Mouse (Mus musculus) hindbrain, embryonic 12.5 days (tissue): ENCODE measurements around the gene Sh2d6. TPM values are rescaled to one million over a fixed set of nuclear protein-coding genes. Genes with fewer than 3 reads are reported as not detected.
"Not testable (repeated sequence)": the region's sequence is repeated elsewhere in the genome, so short reads cannot be mapped to it uniquely, and the experiment has no call there.

Experiments used
- ATAC-seq: fragments of 200-750 bp; cut with Nextera tagmentation; 2 replicates; pipeline ENCODE4 v1.8.0; 2017; ENCODE audit warnings: moderate TSS enrichment; ENCODE audit not compliant: low FRiP score
- H3K27ac ChIP-seq: fragments of 300-500 bp; sonication (generic); 2 replicates; pipeline ENCODE4 v1.5.1; 2016; ENCODE audit warnings: mild to moderate bottlenecking
- H3K27me3 ChIP-seq: fragments of 300-500 bp; sonication (generic); 2 replicates; pipeline ENCODE4 v1.6.1; 2016; ENCODE audit warnings: mild to moderate bottlenecking
- H3K36me3 ChIP-seq: fragments of 300-500 bp; sonication (generic); 2 replicates; pipeline ENCODE4 v1.6.1; 2016; ENCODE audit warnings: mild to moderate bottlenecking
- H3K4me1 ChIP-seq: fragments of 300-500 bp; sonication (generic); 2 replicates; pipeline ENCODE4 v1.6.1; 2016
- H3K4me2 ChIP-seq: fragments of 300-500 bp; sonication (generic); replicated peaks from 2 replicates; pipeline ENCODE4 v1.6.1; 2016; ENCODE audit warnings: mild to moderate bottlenecking
- H3K4me3 ChIP-seq: fragments of 300-500 bp; sonication (generic); 2 replicates; pipeline ENCODE4 v1.5.1; 2016; ENCODE audit warnings: mild to moderate bottlenecking
- H3K9ac ChIP-seq: fragments of 300-500 bp; sonication (generic); 2 replicates; pipeline ENCODE4 v1.6.1; 2016; ENCODE audit warnings: mild to moderate bottlenecking, moderate library complexity
- H3K9me3 ChIP-seq: fragments of 300-500 bp; sonication (generic); replicated peaks from 2 replicates; pipeline ENCODE4 v1.6.1; 2016; ENCODE audit warnings: mild to moderate bottlenecking
- WGBS: fragments of 180-500 bp; shearing (Covaris S2); methylation state at CpG from one replicate; pipeline ENCODE4 v1.1.7; 2016; 5-methylcytosine and 5-hydroxymethylcytosine counted together
- polyA plus RNA-seq: library from polyadenylated mRNA; unstranded; fragments of >200 nt; fragmentation: Nextera tagmentation; extraction: Ambion mirVana; gene quantifications from 2 replicates; pipeline ENCODE4 v1.2.1, GENCODE M21; 2016

The Sh2d6 gene
- polyA plus RNA-seq, 1 experiment from 2014 or later: 0.62 TPM

DNA sequence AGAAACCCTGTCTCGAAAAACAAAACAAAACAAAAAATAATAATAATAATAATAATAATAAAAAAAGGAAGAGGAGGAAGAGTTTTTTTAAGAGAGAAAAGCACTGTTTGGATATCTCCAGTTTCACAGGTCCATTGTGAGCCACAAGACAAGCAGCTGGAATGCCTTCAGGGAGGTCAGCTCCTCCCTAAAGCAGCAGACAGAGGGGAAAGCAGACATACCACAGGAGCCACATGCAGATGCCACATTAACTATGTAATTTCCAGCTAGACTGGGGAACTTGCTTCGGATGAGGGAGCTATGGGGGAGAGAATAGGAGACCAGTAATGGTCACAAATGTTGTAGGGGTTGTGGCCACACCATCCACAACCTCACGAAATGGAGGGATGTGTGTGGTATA, 34.2 kb downstream of the Sh2d6 start:
- no peak overlapping the region for H3K4me2 ChIP-seq

GRCm38 (mm10) chr6:72486307-72486706, 35.2 kb downstream of the Sh2d6 start:
- Histone ChIP-seq H3K27me3 (no peaks in the 10 kb centered on the region), H3K9me3 (no peaks in the 10 kb centered on the region), H3K4me2 (no peak overlapping the region), H3K9ac (no peak overlapping the region), H3K4me1 (no peaks in the 10 kb centered on the region), H3K27ac (no peak overlapping the region), H3K4me3 (no peak overlapping the region), H3K36me3 (no peaks in the 10 kb centered on the region)
- no peak for ATAC-seq
- 92% methylated on average over 6 of the region's 6 CpGs for WGBS

More for the DNA sequence above, 34.2 kb downstream of the Sh2d6 start:
- no peaks in the 10 kb centered on the region for H3K4me1 ChIP-seq
- ATAC-seq: no peak
- H3K27me3 ChIP-seq: no peaks in the 10 kb centered on the region
- WGBS: 72% methylated on average over 3 of the region's 3 CpGs
- H3K27ac ChIP-seq: no peak overlapping the region
- H3K36me3 ChIP-seq: no peaks in the 10 kb centered on the region
- no peaks in the 10 kb centered on the region for H3K9me3 ChIP-seq
- no peak overlapping the region for H3K4me3 ChIP-seq
- H3K9ac ChIP-seq: no peak overlapping the region

DNA sequence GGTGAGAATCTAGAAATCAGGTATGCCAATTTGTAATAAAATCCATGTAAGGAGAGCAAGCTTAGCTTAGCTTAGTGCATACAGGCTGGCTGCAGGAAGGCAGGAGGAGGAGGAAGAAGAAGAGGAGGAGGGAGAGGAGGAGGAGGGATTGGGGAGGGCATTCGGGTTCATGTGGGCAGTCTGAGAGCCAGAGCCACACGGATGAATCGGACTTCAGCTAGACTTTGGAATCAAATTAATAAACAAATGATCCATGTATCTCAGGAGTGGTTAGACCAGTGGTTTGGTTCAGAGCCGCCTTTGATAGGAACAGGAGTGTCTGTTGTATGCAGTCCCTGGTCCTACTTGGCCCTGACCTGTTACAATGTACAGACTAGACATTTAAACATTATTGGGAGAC, 36.6 kb downstream of the Sh2d6 start:
- no peaks in the 10 kb centered on the region for H3K36me3 ChIP-seq
- WGBS: 72% methylated on average over 4 of the region's 4 CpGs
- no peaks in the 10 kb centered on the region for H3K27me3 ChIP-seq

GRCm38 (mm10) chr6:72482156-72482555, 39.4 kb downstream of the Sh2d6 start:
- H3K4me3 ChIP-seq: no peak overlapping the region
- WGBS: 74% methylated on average over 2 of the region's 2 CpGs
- no peaks in the 10 kb centered on the region for H3K27me3 ChIP-seq
- no peak overlapping the region for H3K4me2 ChIP-seq
- no peak for ATAC-seq
- no peak overlapping the region for H3K27ac ChIP-seq
- no peaks in the 10 kb centered on the region for H3K9me3 ChIP-seq
- no peak overlapping the region for H3K9ac ChIP-seq
- H3K36me3 ChIP-seq: no peaks in the 10 kb centered on the region
- no peaks in the 10 kb centered on the region for H3K4me1 ChIP-seq

More for the DNA sequence above, 36.6 kb downstream of the Sh2d6 start:
- no peaks in the 10 kb centered on the region for H3K9me3 ChIP-seq
- no peak overlapping the region for H3K27ac ChIP-seq
- no peak overlapping the region for H3K4me2 ChIP-seq
- H3K4me3 ChIP-seq: no peak overlapping the region
- no peaks in the 10 kb centered on the region for H3K4me1 ChIP-seq
- H3K9ac ChIP-seq: no peak overlapping the region
- ATAC-seq: no peak

GRCm38 (mm10) chr6:72480422-72480702, 41.1 kb downstream of the Sh2d6 start:
- Histone ChIP-seq H3K27me3 (no peaks in the 10 kb centered on the region), H3K4me1 (no peaks in the 10 kb centered on the region), H3K9me3 (no peaks in the 10 kb centered on the region), H3K36me3 (no peaks in the 10 kb centered on the region), H3K4me3 (no peak overlapping the region), H3K4me2 (no peak overlapping the region), H3K9ac (no peak overlapping the region), H3K27ac (no peak overlapping the region)
- 90% methylated on average over 2 of the region's 2 CpGs for WGBS
- ATAC-seq: no peak

DNA sequence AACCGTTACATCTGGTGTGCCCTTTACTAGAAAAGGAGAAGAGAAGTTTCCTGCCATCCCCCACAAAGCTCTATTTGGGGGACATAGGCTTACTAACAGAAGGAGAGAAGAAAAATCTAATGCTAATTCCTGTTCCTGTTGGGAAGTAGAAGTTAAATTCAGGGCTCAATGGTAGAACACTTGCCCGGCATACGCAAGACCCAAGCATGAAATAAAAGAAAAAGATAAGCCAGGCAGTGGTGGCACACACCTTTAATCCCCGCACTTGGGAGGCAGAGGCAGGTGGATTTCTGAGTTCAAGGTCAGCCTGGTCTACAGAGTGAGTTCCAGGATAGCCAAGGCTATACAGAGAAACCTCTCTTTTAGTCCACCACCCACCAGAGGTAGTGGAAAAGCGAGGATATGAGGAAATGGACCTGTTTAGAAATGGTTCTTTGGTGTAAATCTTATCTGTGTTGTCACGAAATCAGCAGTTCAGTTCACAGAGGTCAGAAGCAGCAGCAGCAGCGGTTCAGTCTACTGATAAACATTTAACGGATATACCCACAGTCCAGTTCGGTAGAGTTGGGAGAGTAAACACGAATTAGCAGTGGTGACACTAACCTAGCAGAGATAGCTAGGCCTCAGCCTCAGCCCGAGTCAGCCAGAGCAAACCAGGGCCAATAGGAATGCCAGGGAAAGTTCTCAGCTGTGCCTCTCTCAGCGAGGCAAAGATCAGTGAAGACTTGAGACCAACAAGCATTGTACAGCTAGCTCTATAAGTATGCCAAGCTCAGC, 41.7 kb downstream of the Sh2d6 start:
- Histone ChIP-seq H3K27ac (no peak overlapping the region), H3K27me3 (no peaks in the 10 kb centered on the region), H3K9me3 (no peaks in the 10 kb centered on the region), H3K4me3 (no peak overlapping the region), H3K36me3 (no peaks in the 10 kb centered on the region), H3K4me2 (no peak overlapping the region), H3K4me1 (no peaks in the 10 kb centered on the region), H3K9ac (no peak overlapping the region)
- ATAC-seq: no peak
- WGBS: 90% methylated on average over 12 of the region's 12 CpGs

- ATAC-seq, H3K36me3 ChIP-seq, H3K9ac ChIP-seq, H3K9me3 ChIP-seq, H3K27me3 ChIP-seq, H3K4me3 ChIP-seq, H3K4me1 ChIP-seq, H3K4me2 ChIP-seq, H3K27ac ChIP-seq: not testable (repeated sequence)
- whole genome bisulfite sequencing: 95% methylated on average over 2 of the region's 3 CpGs
These were observed 42.8 kb downstream of the Sh2d6 start for GRCm38 (mm10) chr6:72478691-72479090.

- no peak for ATAC-seq
- Histone ChIP-seq H3K36me3 (no peaks in the 10 kb centered on the region), H3K4me3 (no peak overlapping the region), H3K4me2 (no peak overlapping the region), H3K9ac (no peak overlapping the region), H3K27ac (no peak overlapping the region), H3K9me3 (no peaks in the 10 kb centered on the region), H3K27me3 (no peaks in the 10 kb centered on the region), H3K4me1 (no peaks in the 10 kb centered on the region)
- WGBS: 88% methylated on average over 3 of the region's 3 CpGs
These were observed 43.9 kb downstream of the Sh2d6 start for GRCm38 (mm10) chr6:72477621-72478020.

DNA sequence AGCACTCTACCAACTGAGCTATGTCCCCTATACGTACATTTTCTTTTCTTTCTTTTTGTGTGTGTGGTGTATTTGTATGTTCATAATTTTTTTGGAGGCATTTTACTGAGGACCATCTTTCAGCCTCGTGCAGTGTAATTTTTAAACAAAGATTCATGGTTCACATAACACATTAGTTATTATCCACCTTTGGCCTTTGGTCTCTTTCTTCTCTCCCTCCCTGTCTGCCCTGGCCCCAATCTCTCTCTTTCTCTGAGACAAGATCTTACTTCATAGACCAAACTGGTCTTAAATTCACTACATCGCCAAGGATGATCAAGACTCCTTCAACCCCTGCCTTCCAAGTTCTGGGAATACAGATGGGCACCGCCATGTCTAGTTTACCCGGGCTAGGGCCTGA, 44.7 kb downstream of the Sh2d6 start:
- no peaks in the 10 kb centered on the region for H3K27me3 ChIP-seq
- H3K36me3 ChIP-seq: no peaks in the 10 kb centered on the region
- no peak for ATAC-seq
- no peak overlapping the region for H3K4me2 ChIP-seq
- 89% methylated on average over 5 of the region's 5 CpGs for WGBS
- no peak overlapping the region for H3K9ac ChIP-seq
- no peaks in the 10 kb centered on the region for H3K9me3 ChIP-seq
- H3K27ac ChIP-seq: no peak overlapping the region
- H3K4me3 ChIP-seq: no peak overlapping the region
- no peaks in the 10 kb centered on the region for H3K4me1 ChIP-seq

DNA sequence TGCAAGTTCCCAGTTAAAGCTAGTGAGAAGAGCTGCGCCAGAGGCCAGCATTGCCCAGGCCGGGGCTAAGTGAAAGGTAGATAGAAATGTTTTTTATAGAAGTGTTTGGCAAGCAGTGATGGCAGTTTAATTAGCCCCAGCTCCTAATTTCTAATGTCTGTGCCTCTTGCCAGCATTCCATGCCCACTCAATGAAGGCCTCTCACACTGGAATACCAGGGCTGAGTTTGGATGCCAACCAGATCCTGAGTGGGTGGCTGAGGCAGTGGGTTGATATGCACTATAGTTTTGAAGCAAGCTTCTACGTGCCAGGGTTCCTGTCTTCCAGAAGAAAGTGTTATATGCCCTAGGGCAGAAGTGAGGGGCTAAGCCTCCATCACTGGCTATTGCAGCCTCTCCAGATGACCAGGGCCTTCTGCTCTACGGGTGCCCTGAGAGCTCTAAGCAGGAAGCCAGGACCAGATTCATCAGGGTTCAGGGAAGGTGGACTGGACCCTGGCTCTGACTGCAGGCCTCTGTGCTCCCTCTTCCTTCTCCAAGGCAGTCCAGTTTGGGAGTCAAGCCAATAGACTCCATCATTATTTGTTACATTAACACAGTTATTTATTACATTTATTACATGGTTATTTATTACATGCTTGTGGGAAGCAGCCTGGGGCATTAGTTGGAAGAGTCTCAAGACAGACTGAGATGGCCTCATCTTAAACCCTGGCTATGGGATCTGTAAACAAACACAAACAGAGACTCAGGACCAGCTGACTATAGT, 46.1 kb downstream of the Sh2d6 start:
- Histone ChIP-seq H3K4me3 (no peak overlapping the region), H3K27ac (no peak overlapping the region), H3K27me3 (no peaks in the 10 kb centered on the region), H3K4me2 (no peak overlapping the region), H3K36me3 (no peaks in the 10 kb centered on the region), H3K4me1 (no peaks in the 10 kb centered on the region), H3K9ac (no peak overlapping the region), H3K9me3 (no peaks in the 10 kb centered on the region)
- no peak for ATAC-seq
- 83% methylated on average over 4 of the region's 4 CpGs for WGBS

DNA sequence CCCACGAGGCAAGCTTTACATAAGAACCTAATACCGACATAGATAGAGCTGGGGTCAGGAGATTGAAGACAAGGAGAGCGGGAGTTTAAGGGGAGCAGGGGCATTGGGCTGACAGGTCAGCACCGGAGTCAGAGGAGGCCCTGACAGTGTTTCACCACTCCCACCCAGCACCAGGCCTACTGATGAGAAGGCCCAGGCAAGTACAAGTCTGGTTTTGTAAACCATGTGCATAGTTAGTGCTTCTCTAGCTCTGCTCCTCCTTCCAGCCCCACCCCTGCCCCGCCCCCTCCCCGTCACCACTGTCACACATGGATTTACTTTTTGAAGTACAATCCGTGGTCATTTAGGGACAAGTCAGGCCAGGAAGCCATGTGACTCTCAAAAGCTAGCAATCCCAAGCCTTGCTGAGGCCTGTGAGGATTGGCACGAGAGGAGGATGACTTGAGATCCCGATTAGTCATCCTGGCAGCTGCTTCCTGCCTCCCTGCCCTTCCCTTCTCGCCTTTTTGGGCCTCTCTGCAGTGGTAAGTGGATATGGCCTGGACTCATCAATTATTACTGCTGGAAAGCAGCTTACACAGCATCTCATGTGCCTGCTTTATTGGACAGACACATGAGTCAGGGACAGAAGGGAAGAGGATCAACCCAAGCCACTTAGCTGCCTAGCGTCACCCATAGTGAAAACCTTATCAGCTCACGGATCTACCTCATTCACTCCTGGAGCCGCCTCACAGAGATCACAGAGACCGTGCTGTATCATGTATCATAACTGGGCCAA, 48.1 kb downstream of the Sh2d6 start:
- no peak for ATAC-seq
- no peaks in the 10 kb centered on the region for H3K36me3 ChIP-seq
- H3K27me3 ChIP-seq: no peaks in the 10 kb centered on the region
- H3K27ac ChIP-seq: no peak overlapping the region
- no peaks in the 10 kb centered on the region for H3K9me3 ChIP-seq
- no peak overlapping the region for H3K4me3 ChIP-seq
- H3K4me1 ChIP-seq: no peaks in the 10 kb centered on the region
- 67% methylated on average over 14 of the region's 14 CpGs for WGBS
- no peak overlapping the region for H3K9ac ChIP-seq
- H3K4me2 ChIP-seq: no peak overlapping the region

GRCm38 (mm10) chr6:72466171-72466570, 55.3 kb downstream of the Sh2d6 start:
- Histone ChIP-seq H3K36me3 (no peaks in the 10 kb centered on the region), H3K27me3 (no peaks in the 10 kb centered on the region), H3K9ac (no peak overlapping the region), H3K4me2 (no peak overlapping the region), H3K4me1 (no peaks in the 10 kb centered on the region), H3K9me3 (no peaks in the 10 kb centered on the region), H3K4me3 (no peak overlapping the region), H3K27ac (no peak overlapping the region)
- no peak for ATAC-seq
- 89% methylated on average over 4 of the region's 4 CpGs for WGBS
